Mouse (Mus musculus) heart, adult 2 months (tissue): ENCODE measurements at regions not wholly inside any gene's neighbourhood (a gene's known extent, or its start where the extent isn't known, plus 50 kb on each side); places are given as distances from the start of the nearest gene placed in this dataset.

Source experiments
- DNase-seq, 2 experiments: peaks; one replicate each; pipeline ENCODE4 v3.0.0; 2021
- H3K27ac ChIP-seq: fragments of 200-600 bp; 2 replicates; pipeline ENCODE4 v1.8.1; 2022
- H3K27me3 ChIP-seq: fragments of 200-500 bp; 2 replicates; pipeline ENCODE4 v1.6.1; 2012; ENCODE audit warnings: mild to moderate bottlenecking, low read length, inconsistent platforms, mixed read lengths; ENCODE audit not compliant: control insufficient read depth, insufficient read depth
- H3K36me3 ChIP-seq: fragments of 200-500 bp; 2 replicates; pipeline ENCODE4 v1.6.1; 2012; ENCODE audit warnings: low read length, inconsistent platforms; ENCODE audit not compliant: control insufficient read depth, insufficient read depth
- H3K4me1 ChIP-seq: fragments of 200-500 bp; 2 replicates; pipeline ENCODE4 v1.6.1; 2011; ENCODE audit warnings: low read length; ENCODE audit not compliant: control insufficient read depth, insufficient read depth
- H3K4me3 ChIP-seq: fragments of 200-600 bp; 2 replicates; pipeline ENCODE4 v1.8.1; 2022
- H3K79me2 ChIP-seq: fragments of 200-500 bp; replicated peaks from 2 replicates; pipeline ENCODE4 v1.6.1; 2012; ENCODE audit warnings: mild to moderate bottlenecking, inconsistent platforms, low read length, moderate library complexity, mixed read lengths; ENCODE audit not compliant: control insufficient read depth, insufficient read depth
- H3K9ac ChIP-seq: fragments of 200-500 bp; 2 replicates; pipeline ENCODE4 v1.6.1; 2012; ENCODE audit warnings: low read depth, mild to moderate bottlenecking, control low read depth, inconsistent platforms, low read length, mixed read lengths
- CTCF ChIP-seq: fragments of 200-600 bp; IDR thresholded peaks from 2 replicates; pipeline ENCODE4 v1.8.1; 2022; ENCODE audit warnings: antibody characterized with exemption, mild to moderate bottlenecking, moderate library complexity
- EP300 ChIP-seq: fragments of 200-500 bp; IDR thresholded peaks from 2 replicates; pipeline ENCODE4 v1.6.1; 2011; ENCODE audit warnings: low read depth, low read length, control low read depth; ENCODE audit not compliant: insufficient read depth
- POLR2A ChIP-seq: fragments of 200-500 bp; IDR thresholded peaks from 2 replicates; pipeline ENCODE4 v1.6.1; 2011; ENCODE audit warnings: mild to moderate bottlenecking, low read depth, low read length, control low read depth; ENCODE audit not compliant: insufficient read depth
- WGBS: fragments of 180-500 bp; shearing (Covaris S2); methylation state at CpG from one replicate; pipeline ENCODE4 v1.1.7; 2018; 5-methylcytosine and 5-hydroxymethylcytosine counted together
- intact Hi-C: fragments of 180-260 bp; cut with DNase I; formaldehyde crosslinking; loops from one replicate; pipeline ENCODE4 v1.15.1; 2025

DNA sequence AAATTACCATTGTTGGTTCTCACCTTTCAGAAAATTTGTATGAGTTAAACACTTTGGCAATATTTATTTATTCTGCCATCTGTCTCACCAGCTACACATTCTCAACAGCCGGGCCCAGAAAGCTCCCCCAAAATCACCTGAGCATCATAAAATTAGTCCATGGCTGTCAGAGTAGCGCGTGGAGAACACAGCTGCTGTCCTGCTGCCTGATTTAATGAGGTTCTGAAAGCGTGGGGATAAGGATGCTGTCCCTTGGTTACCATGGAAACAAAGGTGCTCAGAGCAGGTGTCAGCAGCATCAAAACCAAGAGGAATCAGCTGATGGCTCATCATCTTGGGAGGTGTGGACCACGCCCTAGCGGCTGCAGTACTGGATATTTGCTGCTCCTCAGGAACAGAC is 124.7 kb downstream of the Tex36 start:
- H3K27ac ChIP-seq = no peak overlapping the region
- H3K4me3 ChIP-seq = no peak overlapping the region
- no peak overlapping the region for H3K9ac ChIP-seq
- no peaks in the 10 kb centered on the region for H3K4me1 ChIP-seq
- 94% methylated on average over 6 of the region's 6 CpGs for WGBS
- no peak for TF ChIP-seq CTCF
- no peak for TF ChIP-seq POLR2A
- no peak for TF ChIP-seq EP300
- DNase-seq = no peak
- intact Hi-C loops = no loop called here
- H3K36me3 ChIP-seq = no peaks in the 10 kb centered on the region
- no peaks in the 10 kb centered on the region for H3K27me3 ChIP-seq
- H3K79me2 ChIP-seq = no peaks in the 10 kb centered on the region

- no peaks in the 10 kb centered on the region; the same call in 1 of the 2 replicates for H3K4me1 ChIP-seq
- WGBS = 72% methylated on average over 5 of the region's 5 CpGs
- H3K9ac ChIP-seq = no peak overlapping the region
- DNase-seq = no peak
- H3K79me2 ChIP-seq = no peaks in the 10 kb centered on the region
- no peak overlapping the region for H3K4me3 ChIP-seq
- TF ChIP-seq CTCF = no peak
- TF ChIP-seq POLR2A = no peak
- no peak for TF ChIP-seq EP300
- intact Hi-C loops = no loop called here
- no peaks in the 10 kb centered on the region for H3K27me3 ChIP-seq
- no peaks in the 10 kb centered on the region for H3K36me3 ChIP-seq
- H3K27ac ChIP-seq = no peak overlapping the region
Observed at GRCm38 (mm10) chr7:133471706-133472105, 130.3 kb downstream of the Tex36 start.

DNA sequence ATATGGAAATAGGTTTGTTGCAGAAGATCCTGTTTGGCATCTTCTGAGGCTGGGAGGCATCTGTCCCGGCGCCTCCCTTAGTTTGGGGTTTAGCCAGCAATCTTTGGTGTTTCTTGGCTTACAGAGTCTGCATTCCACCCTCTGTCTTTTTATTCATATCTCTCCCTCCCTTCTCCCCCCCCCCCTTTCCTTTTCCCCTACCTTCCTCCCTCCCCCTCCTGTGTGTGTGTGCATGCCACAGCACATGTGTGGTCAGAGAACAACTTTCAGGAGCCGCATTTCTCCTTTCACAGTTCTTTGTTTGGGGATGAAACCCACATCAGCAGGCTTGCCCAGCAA is 131.4 kb downstream of the Tex36 start:
- DNase-seq = peak in 1 of 2 experiments; percentile 7

GRCm38 (mm10) chr7:133469952-133470619 is 131.9 kb downstream of the Tex36 start:
- Histone ChIP-seq H3K9ac (no peak overlapping the region), H3K27ac (no peak overlapping the region), H3K4me1 (no peaks in the 10 kb centered on the region; the same call in 1 of the 2 replicates), H3K4me3 (no peak overlapping the region), H3K79me2 (no peaks in the 10 kb centered on the region), H3K27me3 (no peaks in the 10 kb centered on the region), H3K36me3 (no peaks in the 10 kb centered on the region)
- TF ChIP-seq EP300 = no peak
- 23% methylated on average over 6 of the region's 6 CpGs for WGBS
- intact Hi-C loops = no loop called here
- no peak for DNase-seq

More for the DNA sequence above, 131.4 kb downstream of the Tex36 start:
- intact Hi-C loops = no loop called here
- Histone ChIP-seq H3K27me3 (no peaks in the 10 kb centered on the region), H3K9ac (no peak overlapping the region), H3K79me2 (no peaks in the 10 kb centered on the region), H3K4me3 (no peak overlapping the region), H3K27ac (no peak overlapping the region), H3K4me1 (no peaks in the 10 kb centered on the region; the same call in 1 of the 2 replicates), H3K36me3 (no peaks in the 10 kb centered on the region)
- TF ChIP-seq EP300 = no peak
- no peak for TF ChIP-seq POLR2A
- no peak for TF ChIP-seq CTCF
- 29% methylated on average over 3 of the region's 3 CpGs for WGBS

- no peak overlapping the region for H3K27ac ChIP-seq
Observed at GRCm38 (mm10) chr7:133469106-133469505, 132.9 kb downstream of the Tex36 start.

DNA sequence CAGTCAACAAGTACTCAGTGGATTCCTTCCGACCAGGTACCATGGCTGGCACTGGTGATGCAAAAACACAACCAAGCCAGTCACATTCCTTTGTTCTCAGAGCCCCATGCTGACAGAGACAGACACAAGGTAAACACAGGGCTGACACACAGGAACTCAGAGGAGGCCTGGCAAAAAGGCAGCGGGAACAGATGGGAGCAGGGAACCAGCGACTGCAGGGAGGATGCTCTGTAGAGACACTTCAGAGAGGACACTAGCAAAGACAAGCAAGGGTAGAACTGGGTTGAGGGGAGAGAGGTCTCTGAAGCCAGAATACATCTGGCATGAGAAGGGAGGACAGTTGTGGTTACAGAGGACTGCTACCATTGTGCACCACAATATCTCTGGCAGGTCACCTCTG is 133.6 kb downstream of the Tex36 start:
- Histone ChIP-seq H3K27me3 (no peaks in the 10 kb centered on the region), H3K9ac (no peak overlapping the region), H3K79me2 (no peaks in the 10 kb centered on the region), H3K27ac (no peak overlapping the region), H3K36me3 (no peaks in the 10 kb centered on the region), H3K4me1 (no peaks in the 10 kb centered on the region; the same call in 1 of the 2 replicates), H3K4me3 (no peak overlapping the region)
- TF ChIP-seq POLR2A (no peak), CTCF (no peak), EP300 (no peak)
- WGBS = 50% methylated on average over 3 of the region's 3 CpGs
- DNase-seq = no peak
- intact Hi-C loops = no loop called here

More at GRCm38 (mm10) chr7:133469106-133469505, 132.9 kb downstream of the Tex36 start:
- TF ChIP-seq POLR2A (no peak), CTCF (no peak), EP300 (no peak)
- H3K4me3 ChIP-seq = no peak overlapping the region
- no peaks in the 10 kb centered on the region for H3K79me2 ChIP-seq
- H3K4me1 ChIP-seq = no peaks in the 10 kb centered on the region; the same call in 1 of the 2 replicates
- no peaks in the 10 kb centered on the region for H3K36me3 ChIP-seq
- intact Hi-C loops = no loop called here
- DNase-seq = no peak
- H3K27me3 ChIP-seq = no peaks in the 10 kb centered on the region
- 67% methylated on average over 3 of the region's 3 CpGs for WGBS
- no peak overlapping the region for H3K9ac ChIP-seq
